Mouse (Mus musculus) forebrain, embryonic 16.5 days (tissue): ENCODE measurements around the gene Bend5. TPM values are rescaled to one million over a fixed set of nuclear protein-coding genes. Genes with fewer than 3 reads are reported as not detected.

Experiments
- ATAC-seq: fragments of 200-750 bp; cut with Nextera tagmentation; 2 replicates; pipeline ENCODE4 v1.8.0; 2017; ENCODE audit warnings: mild to moderate bottlenecking, moderate library complexity
- H3K27ac ChIP-seq: fragments of 300-500 bp; sonication (generic); 2 replicates; pipeline ENCODE4 v1.5.1; 2014; ENCODE audit warnings: low read length, control low read depth
- H3K27me3 ChIP-seq: fragments of 300-500 bp; sonication (generic); replicated peaks from 2 replicates; pipeline ENCODE4 v1.6.1; 2014; ENCODE audit warnings: low read length; ENCODE audit not compliant: control insufficient read depth, insufficient read depth
- H3K36me3 ChIP-seq: fragments of 300-500 bp; sonication (generic); 2 replicates; pipeline ENCODE4 v1.6.1; 2014; ENCODE audit not compliant: control insufficient read depth, insufficient read depth
- H3K4me1 ChIP-seq: fragments of 300-500 bp; sonication (generic); replicated peaks from 2 replicates; pipeline ENCODE4 v1.6.1; 2014; ENCODE audit warnings: low read length; ENCODE audit not compliant: control insufficient read depth, insufficient read depth
- H3K4me2 ChIP-seq: fragments of 300-500 bp; sonication (generic); 2 replicates; pipeline ENCODE4 v1.6.1; 2014; ENCODE audit warnings: mild to moderate bottlenecking, low read length, control low read depth
- H3K4me3 ChIP-seq: fragments of 300-500 bp; sonication (generic); replicated peaks from 2 replicates; pipeline ENCODE4 v1.5.1; 2014; ENCODE audit warnings: mild to moderate bottlenecking, low read length, control low read depth
- H3K9ac ChIP-seq: fragments of 300-500 bp; sonication (generic); replicated peaks from 2 replicates; pipeline ENCODE4 v1.6.1; 2014; ENCODE audit warnings: low read depth, low read length, control low read depth
- H3K9me3 ChIP-seq: fragments of 300-500 bp; sonication (generic); 2 replicates; pipeline ENCODE4 v1.6.1; 2016; ENCODE audit warnings: low read length; ENCODE audit not compliant: control insufficient read depth
- WGBS: fragments of 180-500 bp; shearing (Covaris S2); extraction: QIAGEN DNeasy Blood & Tissue Kit; methylation state at CpG from one replicate; pipeline ENCODE4 v1.1.7; 2014; 5-methylcytosine and 5-hydroxymethylcytosine counted together
- polyA plus RNA-seq: library from polyadenylated mRNA; unstranded; fragments of >200 nt; fragmentation: Nextera tagmentation; extraction: Ambion mirVana; gene quantifications from 2 replicates; pipeline ENCODE4 v1.2.1, GENCODE M21; 2015

Bend5 gene
- polyA plus RNA-seq, 1 experiment from 2014 or later = 53.8 TPM

DNA sequence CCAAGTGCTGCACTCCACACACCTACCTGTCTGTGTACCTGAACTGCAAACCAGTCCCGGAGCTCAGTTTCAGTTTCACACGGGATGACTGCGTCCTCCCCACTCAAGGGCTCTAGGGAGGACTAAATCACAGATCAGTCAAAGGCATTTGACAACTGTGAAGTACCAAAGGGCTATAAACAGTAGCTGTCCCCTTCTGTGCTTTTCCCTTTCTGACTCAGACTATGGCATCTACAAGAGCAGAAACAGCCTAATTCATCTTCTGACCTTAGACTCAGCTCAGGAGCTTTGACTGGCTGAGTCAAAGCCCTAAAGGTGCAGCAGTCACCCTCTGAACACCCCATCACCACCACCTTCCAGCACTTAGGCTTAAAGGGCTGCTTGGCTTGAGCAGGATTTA is 56.9 kb downstream of the Bend5 start:
- WGBS = 94% methylated on average over 3 of the region's 3 CpGs
- no peak overlapping the region for H3K9ac ChIP-seq
- H3K4me2 ChIP-seq = no peak overlapping the region
- no peaks in the 10 kb centered on the region for H3K9me3 ChIP-seq
- no peaks in the 10 kb centered on the region for H3K27me3 ChIP-seq
- ATAC-seq = no peak
- no peaks in the 10 kb centered on the region for H3K36me3 ChIP-seq
- peaks cover 16% of the 10 kb centered on the region for H3K4me1 ChIP-seq
- no peak overlapping the region for H3K4me3 ChIP-seq
- no peak overlapping the region for H3K27ac ChIP-seq

DNA sequence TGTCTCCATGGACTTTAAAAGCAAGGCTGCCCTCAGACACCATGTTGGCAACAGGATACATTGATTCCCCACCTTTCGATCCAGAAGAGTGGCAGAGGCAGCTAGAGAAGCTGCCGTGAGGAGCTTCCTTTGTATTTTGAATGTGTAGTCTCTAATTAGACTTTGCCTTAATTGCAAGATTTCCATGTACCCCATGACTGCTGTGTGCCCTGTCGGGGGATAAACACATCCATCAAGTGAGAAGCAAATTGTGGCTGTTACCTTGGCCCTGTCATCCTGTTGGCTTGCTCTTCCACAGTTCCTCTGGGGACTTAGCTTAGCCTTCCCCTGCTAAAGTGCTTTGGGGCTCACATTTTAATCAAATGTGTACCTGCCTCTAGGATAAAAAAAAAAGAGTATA is 57.7 kb downstream of the Bend5 start:
- H3K4me3 ChIP-seq = no peak overlapping the region
- ATAC-seq = peak; percentile 49; the same call in 1 of the 2 replicates
- H3K4me2 ChIP-seq = no peak overlapping the region
- H3K36me3 ChIP-seq = no peaks in the 10 kb centered on the region
- no peaks in the 10 kb centered on the region for H3K27me3 ChIP-seq
- 13% methylated on average over 3 of the region's 3 CpGs for WGBS
- no peak overlapping the region for H3K9ac ChIP-seq
- H3K4me1 ChIP-seq = peaks cover 11% of the 10 kb centered on the region
- no peak overlapping the region for H3K27ac ChIP-seq
- no peaks in the 10 kb centered on the region for H3K9me3 ChIP-seq

DNA sequence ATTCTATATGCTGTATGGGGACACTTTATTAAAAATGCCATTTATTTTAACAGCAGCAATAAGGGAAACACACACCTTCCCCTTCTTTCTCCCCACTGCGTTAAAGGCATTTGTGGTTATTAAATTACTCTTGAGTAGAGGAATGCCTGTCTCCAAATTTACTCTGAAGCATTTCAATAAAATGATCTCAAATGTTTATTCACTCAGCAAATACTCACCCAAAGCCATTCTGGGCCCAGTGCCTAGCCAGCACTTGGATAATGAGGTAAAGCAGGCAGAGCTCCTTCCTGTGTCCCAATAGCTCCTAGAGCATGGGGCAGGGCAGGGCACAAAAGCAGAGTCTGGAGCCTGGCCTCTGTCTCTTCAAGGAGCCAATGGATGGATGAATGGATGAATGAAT is 58.2 kb downstream of the Bend5 start:
- H3K4me2 ChIP-seq = no peak overlapping the region
- H3K27me3 ChIP-seq = no peaks in the 10 kb centered on the region
- H3K4me1 ChIP-seq = peaks cover 10% of the 10 kb centered on the region
- no peaks in the 10 kb centered on the region for H3K9me3 ChIP-seq
- ATAC-seq = no peak
- WGBS = 60% methylated on average over 1 of the region's 1 CpGs
- H3K9ac ChIP-seq = no peak overlapping the region
- no peak overlapping the region for H3K27ac ChIP-seq
- H3K4me3 ChIP-seq = no peak overlapping the region
- no peaks in the 10 kb centered on the region for H3K36me3 ChIP-seq

DNA sequence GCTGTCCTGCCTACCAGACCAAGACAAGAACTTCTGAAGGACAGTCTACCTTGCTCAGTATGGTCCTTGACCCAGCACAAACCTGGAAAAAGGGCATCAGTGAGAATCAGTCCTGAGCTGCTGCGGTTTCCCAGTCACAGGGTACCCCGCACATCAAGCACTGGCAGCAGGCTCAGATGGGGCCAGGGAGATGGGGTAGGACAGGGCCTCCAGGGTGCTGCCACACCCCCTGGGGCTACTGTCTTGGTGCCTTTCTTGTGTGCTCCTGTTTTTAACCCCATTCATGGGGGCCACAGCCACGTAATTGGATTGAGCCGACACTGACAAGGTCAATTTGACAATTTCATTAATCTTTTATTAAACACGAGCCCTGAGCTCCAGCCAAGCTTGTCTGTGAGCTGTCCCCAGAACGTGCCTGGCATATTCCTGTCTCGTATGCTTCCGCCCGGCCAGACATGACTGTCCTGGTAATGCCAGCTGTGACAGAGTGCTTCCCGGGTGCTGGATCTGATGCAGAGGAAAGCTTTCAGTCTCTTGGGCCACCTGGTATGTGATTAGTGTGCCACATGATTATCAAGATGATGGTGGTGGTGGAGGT is 60.7 kb downstream of the Bend5 start:
- H3K4me2 ChIP-seq = no peak overlapping the region
- no peaks in the 10 kb centered on the region for H3K9me3 ChIP-seq
- peaks cover 10% of the 10 kb centered on the region for H3K4me1 ChIP-seq
- no peaks in the 10 kb centered on the region for H3K36me3 ChIP-seq
- no peak overlapping the region for H3K27ac ChIP-seq
- 37% methylated on average over 10 of the region's 10 CpGs for WGBS
- ATAC-seq = 0 out of 2 replicates have a peak, but pooled peaks have one; percentile 25
- H3K4me3 ChIP-seq = no peak overlapping the region
- H3K27me3 ChIP-seq = no peaks in the 10 kb centered on the region
- H3K9ac ChIP-seq = no peak overlapping the region

DNA sequence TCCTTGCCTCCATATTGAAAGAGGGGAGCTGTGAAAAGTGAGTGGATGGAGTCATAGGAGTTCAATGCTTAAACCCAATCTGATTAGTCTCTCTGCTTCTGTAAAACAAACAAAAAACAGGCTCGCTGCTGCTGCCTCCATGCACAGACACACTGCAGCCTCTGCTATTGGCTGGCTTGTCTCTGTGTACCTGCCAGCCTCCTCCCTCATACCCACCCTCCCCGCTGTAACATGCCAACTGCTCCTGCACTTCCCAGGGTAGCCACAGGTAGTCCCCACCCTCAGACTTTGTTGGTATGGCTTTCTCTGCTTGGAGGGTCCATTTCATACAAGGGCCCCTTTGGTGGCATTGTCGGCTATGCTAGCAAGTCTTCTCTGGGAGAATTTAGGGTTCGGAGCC is 62.7 kb downstream of the Bend5 start:
- WGBS = 19% methylated on average over 4 of the region's 4 CpGs
- ATAC-seq = no peak; the same call in 1 of the 2 replicates
- H3K36me3 ChIP-seq = no peaks in the 10 kb centered on the region
- no peak overlapping the region for H3K4me3 ChIP-seq
- H3K9ac ChIP-seq = no peak overlapping the region
- no peaks in the 10 kb centered on the region for H3K9me3 ChIP-seq
- H3K4me1 ChIP-seq = peaks cover 7% of the 10 kb centered on the region
- H3K27me3 ChIP-seq = no peaks in the 10 kb centered on the region
- H3K4me2 ChIP-seq = no peak overlapping the region
- H3K27ac ChIP-seq = no peak overlapping the region

GRCm38 (mm10) chr4:111483499-111483898 is 68.7 kb downstream of the Bend5 start:
- Histone ChIP-seq H3K27ac (no peak overlapping the region), H3K9ac (no peak overlapping the region), H3K4me1 (no peaks in the 10 kb centered on the region), H3K4me2 (no peak overlapping the region), H3K4me3 (no peak overlapping the region), H3K36me3 (no peaks in the 10 kb centered on the region), H3K9me3 (no peaks in the 10 kb centered on the region), H3K27me3 (no peaks in the 10 kb centered on the region)
- 92% methylated on average over 5 of the region's 5 CpGs for WGBS
- ATAC-seq = no peak

DNA sequence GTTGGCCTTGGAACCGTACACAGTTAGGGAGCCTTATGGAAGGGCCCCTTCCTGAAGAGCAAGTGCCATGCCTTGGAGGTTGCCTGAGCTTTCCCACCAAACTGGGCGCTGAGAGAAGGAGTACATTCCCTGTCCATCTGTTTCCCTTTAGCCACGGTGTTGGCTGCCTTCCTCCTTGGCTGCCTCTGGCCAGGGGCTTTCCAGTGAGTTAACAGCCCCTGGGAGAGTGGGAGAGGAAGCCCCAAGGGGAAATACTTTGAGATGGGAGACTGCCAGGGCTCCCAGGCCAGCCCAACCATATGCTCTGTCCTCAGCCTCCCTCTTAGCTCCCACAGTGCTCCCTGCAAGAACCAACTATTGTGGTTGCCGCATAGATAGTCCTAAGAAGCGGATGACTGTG is 70.4 kb downstream of the Bend5 start:
- Histone ChIP-seq H3K27me3 (no peaks in the 10 kb centered on the region), H3K4me1 (no peaks in the 10 kb centered on the region), H3K36me3 (no peaks in the 10 kb centered on the region), H3K9ac (no peak overlapping the region), H3K9me3 (no peaks in the 10 kb centered on the region), H3K4me2 (no peak overlapping the region), H3K27ac (no peak overlapping the region), H3K4me3 (no peak overlapping the region)
- peak; percentile 75 for ATAC-seq
- WGBS = 68% methylated on average over 5 of the region's 5 CpGs

GRCm38 (mm10) chr4:111486187-111486586 is 71.4 kb downstream of the Bend5 start:
- no peak for ATAC-seq

DNA sequence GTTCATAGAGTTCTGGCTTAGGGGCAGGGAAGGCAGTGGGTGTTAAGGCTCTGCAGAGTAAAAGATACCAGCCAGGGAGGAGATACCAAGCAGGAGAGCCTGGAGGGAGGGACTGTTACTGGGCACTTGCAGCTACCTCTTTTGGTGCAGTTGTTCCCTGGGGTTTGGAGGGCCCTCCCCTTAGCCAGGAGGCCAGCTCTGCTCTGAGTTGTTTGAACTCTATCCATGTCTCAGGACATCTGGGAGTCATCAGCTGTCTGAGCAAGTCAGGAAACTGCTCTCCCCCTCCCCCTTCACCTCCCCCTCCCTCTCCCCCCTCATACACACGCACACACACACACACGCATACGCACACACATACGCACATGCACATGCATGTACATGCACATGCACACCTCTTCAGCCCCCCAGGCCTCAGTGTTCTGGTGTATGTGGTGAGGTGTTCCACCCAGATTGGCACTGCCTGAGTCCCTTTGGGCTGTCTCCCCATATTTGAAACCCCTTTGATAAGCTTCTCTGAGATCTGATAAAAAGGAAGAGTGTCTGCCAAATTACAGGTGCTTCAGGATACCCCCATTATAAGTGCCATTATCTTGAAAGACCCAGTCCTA is 72.5 kb downstream of the Bend5 start:
- Histone ChIP-seq H3K27ac (no peak overlapping the region), H3K27me3 (no peaks in the 10 kb centered on the region), H3K9me3 (no peaks in the 10 kb centered on the region), H3K4me1 (no peaks in the 10 kb centered on the region), H3K4me3 (no peak overlapping the region), H3K9ac (no peak overlapping the region), H3K36me3 (no peaks in the 10 kb centered on the region), H3K4me2 (no peak overlapping the region)
- WGBS = 93% methylated on average over 4 of the region's 4 CpGs
- ATAC-seq = no peak

More at GRCm38 (mm10) chr4:111486187-111486586, 71.4 kb downstream of the Bend5 start:
- Histone ChIP-seq H3K9me3 (no peaks in the 10 kb centered on the region), H3K4me2 (no peak overlapping the region), H3K36me3 (no peaks in the 10 kb centered on the region), H3K4me1 (no peaks in the 10 kb centered on the region), H3K27me3 (no peaks in the 10 kb centered on the region), H3K4me3 (no peak overlapping the region), H3K27ac (no peak overlapping the region), H3K9ac (no peak overlapping the region)
- 72% methylated on average over 5 of the region's 5 CpGs for WGBS
